Mouse (Mus musculus) heart, postnatal 10 days (tissue): Measurements from ENCODE around the gene Cxcr5. TPM values are rescaled to one million over a fixed set of nuclear protein-coding genes. Genes with fewer than 3 reads are reported as not detected.
A peak's percentile ranks its signal among the peaks of the same experiment; 100 is the strongest.

Source experiments
- DNase-seq, 2 experiments: peaks; one replicate each; pipeline ENCODE4 v3.0.0; 2021
- intact Hi-C: fragments of 180-260 bp; cut with DNase I; formaldehyde crosslinking; loops from one replicate; pipeline ENCODE4 v1.15.1; 2025
- total RNA-seq, 2 experiments: library from RNA; stranded (reverse); gene quantifications; 2 replicates each; pipeline ENCODE4 v1.2.3; 2021

Cxcr5 gene
- under 1 TPM; 0.24 to 0.27 TPM for total RNA-seq

GRCm38 (mm10) chr9:44561597-44561996 lies at the start of gene Cxcr5:
TSS of gene Cxcr5 (minus strand) at chr9:44561877.
- intact Hi-C loops, result no loop called here

GRCm38 (mm10) chr9:44610371-44610770 lies 48.7 kb upstream of the Cxcr5 start:
- intact Hi-C loops, result no loop called here

More at GRCm38 (mm10) chr9:44561597-44561996, at the start of gene Cxcr5:
- DNase-seq, result peak in 1 of 2 experiments; percentile 27

DNA sequence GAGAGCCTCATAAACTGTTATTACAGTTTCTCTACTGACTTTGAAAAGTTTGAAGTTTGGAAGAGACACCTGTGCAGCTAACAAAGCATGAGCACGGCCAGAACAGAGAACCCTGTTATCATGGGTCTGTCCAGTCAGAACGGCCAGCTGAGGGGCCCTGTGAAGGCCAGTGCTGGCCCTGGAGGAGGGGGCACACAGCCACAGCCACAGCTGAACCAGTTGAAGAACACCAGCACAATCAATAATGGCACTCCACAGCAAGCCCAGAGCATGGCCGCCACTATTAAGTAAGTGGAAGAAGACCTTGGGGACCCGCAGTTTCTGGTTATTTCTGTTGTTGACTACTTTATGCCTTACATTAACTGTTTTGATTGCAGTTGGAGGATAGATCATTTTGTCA lies 45.6 kb upstream of the Cxcr5 start:
- intact Hi-C loops, result loop anchor here (2.0 kb wide), 1 partner anchor 29 kb away; no protein-coding TSS in a partner anchor
- no peak for DNase-seq

More at GRCm38 (mm10) chr9:44610371-44610770, 48.7 kb upstream of the Cxcr5 start:
- DNase-seq, result no peak

DNA sequence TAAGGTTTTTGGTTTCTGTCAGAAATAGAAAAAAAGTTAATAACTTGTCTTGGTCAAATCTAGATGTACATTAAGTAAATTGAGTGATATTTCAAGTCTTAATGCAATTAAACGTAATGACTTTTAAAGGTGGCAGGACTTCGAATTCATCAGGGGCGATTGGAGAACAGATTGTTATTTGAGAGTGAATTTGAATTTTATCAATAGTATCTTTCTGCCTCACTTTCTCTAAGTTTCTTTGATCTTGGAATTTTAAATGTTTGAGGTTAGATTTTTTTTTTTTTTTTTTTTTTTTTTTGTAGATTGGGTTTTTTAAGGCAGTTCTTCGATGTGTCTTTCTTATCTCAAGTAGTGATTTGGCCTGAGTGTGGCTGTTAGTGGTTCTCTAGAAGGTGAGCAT lies 45.0 kb upstream of the Cxcr5 start:
- intact Hi-C loops, result loop anchor here (2.0 kb wide), 1 partner anchor 30 kb away; no protein-coding TSS in a partner anchor
- no peak for DNase-seq

DNA sequence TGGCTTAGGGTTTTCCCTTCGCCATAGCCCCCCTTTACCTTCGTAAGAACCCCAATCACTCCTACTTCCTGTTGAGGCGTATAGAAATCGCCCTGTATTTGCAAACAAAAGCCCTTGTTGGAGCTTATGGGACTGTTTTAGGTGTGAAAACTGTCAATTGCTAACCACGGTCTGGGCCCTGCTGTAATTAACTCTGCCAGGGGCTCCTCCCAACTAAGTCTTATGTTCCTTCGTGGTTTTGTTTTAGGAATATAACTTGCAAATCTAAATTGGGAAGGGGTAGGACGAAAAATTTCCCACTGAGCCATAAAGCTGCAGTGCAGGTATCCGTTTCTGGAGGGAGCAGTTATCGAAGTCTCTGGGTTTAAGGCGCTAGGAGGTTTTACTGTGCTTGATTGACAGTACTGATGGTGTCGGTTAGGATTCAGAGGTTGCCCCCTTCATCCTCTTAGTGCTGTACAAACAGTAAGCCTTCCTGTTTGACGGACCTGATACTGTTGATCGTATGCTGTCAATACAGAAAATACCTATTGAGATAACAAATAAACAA lies 44.0 kb upstream of the Cxcr5 start:
- intact Hi-C loops, result loop anchor here (2.0 kb wide), 2 partner anchors 31 to 95 kb away; no protein-coding TSS in a partner anchor
- DNase-seq, result no peak

- peak; percentile 80 to 85 for DNase-seq
- intact Hi-C loops, result loop anchor here (2.0 kb wide), 1 partner anchor 94 kb away; no protein-coding TSS in a partner anchor
These were observed 43.3 kb upstream of the Cxcr5 start, which contains the start of gene Ddx6 for GRCm38 (mm10) chr9:44604779-44605615. TSS of gene Ddx6 (plus strand) at chr9:44604892.

DNA sequence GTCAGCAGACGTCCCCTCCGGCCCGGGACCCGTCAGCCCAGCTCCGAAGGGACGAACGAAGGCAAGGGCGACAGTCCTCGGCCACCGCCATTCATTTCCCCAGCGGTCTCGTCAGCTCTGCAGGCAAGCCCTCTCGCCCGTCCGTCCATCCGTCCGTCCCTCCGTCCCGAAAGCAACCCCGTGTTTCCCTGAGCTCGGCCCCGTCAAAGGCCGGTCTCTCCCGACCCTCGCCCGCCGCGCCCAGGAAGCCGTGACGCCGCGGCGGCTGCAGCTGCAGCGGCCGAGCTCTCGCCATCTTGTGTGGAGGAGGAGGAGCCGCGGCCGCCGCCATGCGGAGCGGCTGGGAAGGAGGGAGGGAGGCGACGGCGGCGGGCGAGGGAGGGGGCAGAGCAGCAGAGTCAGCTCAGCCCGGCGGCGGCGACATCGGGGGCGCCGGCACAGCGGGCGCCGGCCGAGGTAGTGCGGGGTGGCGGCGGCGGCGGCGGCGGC lies 42.7 kb upstream of the Cxcr5 start:
- peak; percentile 85 to 87 for DNase-seq
- intact Hi-C loops, result loop anchor here (2.0 kb wide), 1 partner anchor 94 kb away; no protein-coding TSS in a partner anchor

DNA sequence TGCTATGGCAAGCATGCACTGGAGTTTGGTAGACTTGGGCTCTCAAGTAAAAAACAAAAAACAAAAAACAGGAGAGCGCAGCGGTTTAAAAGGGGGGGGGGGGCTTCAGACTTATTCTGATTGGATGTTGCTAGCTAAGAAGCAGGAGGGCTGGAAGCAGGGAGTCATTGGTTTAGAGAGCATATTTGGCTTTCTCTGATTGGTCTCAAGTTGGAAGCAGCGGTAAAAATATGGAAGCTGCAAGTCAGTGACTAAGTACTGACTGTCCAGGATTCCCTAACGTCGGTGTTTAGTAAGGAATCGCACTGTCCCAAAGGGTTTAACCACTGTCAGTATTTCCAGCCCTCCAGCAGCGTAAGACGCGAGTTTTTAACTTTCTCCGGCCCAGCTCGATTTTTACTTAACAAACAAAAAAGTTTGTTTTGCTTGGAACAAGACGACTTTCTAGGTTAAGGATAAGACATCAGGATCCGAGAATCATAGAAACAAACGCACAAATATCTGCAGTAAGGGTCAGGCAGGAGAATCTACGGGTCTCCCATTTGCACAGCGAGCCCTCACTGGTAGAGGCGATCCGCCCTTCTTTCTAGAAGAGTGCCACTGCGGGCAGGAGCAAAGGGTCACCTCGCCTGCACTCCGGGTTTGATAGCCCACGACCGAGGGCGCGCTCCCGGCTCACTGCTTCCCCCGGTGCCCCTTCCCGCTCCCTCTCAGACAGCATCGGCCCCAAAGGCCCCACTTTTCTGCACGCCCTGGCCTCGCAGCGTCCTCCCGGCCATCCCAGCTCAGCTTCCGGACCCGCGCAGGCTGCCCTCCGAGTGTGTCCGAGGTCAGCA lies 42.0 kb upstream of the Cxcr5 start:
- peak; percentile 74 to 77 for DNase-seq
- intact Hi-C loops, result loop anchor here (2.0 kb wide), 1 partner anchor 93 kb away; no protein-coding TSS in a partner anchor

- no peak for DNase-seq
- intact Hi-C loops, result no loop called here
These were observed 41.1 kb upstream of the Cxcr5 start for GRCm38 (mm10) chr9:44602766-44603165.

DNA sequence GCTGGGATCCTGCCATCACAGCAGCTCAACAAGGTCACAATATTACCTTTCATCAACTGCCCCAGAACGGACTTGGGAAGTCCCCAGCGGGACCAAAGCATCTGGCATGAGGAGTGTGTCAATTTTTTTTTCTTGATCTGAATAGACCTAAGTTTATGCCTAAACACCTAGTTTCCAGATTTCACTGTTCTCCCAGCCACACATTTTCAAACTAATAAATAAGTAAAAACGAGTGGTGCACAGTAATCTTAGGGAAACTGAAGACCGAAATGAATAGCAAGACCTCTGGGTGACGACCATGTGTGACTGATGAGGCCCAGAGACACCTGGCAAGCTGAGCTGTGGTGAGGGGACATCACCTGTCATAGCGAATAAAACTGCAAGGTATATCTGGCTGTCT lies 39.1 kb upstream of the Cxcr5 start:
- intact Hi-C loops, result no loop called here
- DNase-seq, result no peak

DNA sequence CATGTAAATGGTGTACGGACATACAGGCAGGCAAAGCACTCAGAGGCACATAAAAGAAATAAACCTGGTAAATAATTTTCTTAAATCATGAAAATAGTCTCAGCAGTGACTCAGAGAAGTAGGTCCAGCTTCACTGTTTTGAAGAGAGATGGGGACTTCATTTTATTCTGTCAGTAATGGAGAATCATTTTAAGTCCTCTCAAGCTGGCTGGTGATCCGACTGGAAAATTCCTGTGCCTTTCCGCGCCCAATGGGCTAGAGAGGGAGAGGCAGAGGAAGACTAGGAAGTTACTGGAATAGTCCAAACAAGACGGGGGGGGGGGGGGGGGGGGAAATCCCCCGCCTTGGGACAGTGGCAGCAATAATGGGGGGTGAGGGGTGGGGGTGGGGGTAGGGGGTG lies 37.9 kb upstream of the Cxcr5 start:
- no peak for DNase-seq
- intact Hi-C loops, result no loop called here

DNA sequence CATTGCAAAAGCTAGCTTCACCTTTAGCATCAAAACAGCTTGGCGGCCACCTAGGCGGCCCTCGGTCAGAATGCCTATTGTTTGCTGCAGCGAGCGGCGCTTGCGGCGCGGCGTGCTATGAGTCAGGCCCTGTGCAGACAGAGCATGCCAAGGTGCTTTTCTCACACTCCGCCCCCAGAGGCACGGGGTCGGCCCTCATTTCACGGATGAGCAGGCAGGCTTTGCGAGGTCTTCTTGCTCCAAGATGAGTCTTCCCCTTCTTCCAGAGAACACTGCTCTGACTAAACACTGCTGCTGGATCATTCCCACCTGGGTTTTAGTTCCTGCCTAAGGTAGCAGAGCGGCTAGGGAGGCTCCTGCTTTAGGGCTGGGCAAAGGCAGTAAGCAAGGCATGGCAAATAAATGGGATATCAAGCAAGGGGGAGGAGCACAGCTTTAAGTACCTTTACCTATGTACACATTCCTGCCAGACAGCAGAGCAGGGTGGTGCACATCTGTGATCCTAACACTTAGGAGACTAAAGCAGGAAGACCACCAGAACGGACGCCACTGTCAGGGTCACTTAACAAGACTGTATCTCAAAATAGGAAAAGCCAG lies 37.3 kb upstream of the Cxcr5 start:
- intact Hi-C loops, result no loop called here

DNA sequence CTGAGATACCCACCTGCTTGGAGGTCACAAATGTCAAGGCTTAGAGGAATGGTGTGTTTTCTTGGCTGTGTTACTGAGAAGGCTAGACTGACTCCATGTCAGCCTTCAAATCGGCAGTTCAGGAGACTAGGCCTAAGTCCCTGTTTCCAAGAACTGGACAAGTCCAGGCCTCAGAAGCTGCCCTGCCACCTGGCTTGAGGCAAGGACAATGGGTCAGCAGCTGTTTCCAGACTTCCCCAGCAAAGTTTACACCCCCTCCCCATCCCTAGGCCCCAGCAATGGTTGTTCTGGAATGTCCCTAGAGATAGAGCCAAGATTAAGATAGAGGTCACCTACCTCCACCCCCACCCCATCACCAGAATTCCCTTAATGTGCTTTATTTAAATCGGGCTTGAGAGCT lies 36.1 kb upstream of the Cxcr5 start:
- intact Hi-C loops, result no loop called here
- no peak for DNase-seq

More for the DNA sequence above, 37.3 kb upstream of the Cxcr5 start:
- DNase-seq, result peak; percentile 27 to 38

DNA sequence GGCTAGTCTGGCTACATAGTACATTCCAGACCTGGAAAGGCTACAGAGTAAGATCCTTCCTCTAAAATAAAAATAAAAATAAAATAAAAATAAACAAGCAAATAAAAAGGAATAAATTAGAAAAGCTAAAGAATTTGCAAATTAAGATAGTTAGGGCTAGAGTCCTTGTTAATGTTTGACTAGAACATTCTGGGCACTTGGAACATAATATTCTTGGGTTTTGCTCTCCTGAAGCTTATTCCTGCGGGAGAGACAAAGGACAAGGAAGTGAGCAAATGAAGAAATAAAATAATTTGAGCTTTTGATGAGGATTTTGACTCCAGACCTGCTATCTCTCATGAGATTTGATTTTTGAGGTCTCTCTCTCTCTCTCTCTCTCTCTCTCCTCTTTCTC lies 33.9 kb upstream of the Cxcr5 start:
- no peak for DNase-seq
- intact Hi-C loops, result no loop called here

DNA sequence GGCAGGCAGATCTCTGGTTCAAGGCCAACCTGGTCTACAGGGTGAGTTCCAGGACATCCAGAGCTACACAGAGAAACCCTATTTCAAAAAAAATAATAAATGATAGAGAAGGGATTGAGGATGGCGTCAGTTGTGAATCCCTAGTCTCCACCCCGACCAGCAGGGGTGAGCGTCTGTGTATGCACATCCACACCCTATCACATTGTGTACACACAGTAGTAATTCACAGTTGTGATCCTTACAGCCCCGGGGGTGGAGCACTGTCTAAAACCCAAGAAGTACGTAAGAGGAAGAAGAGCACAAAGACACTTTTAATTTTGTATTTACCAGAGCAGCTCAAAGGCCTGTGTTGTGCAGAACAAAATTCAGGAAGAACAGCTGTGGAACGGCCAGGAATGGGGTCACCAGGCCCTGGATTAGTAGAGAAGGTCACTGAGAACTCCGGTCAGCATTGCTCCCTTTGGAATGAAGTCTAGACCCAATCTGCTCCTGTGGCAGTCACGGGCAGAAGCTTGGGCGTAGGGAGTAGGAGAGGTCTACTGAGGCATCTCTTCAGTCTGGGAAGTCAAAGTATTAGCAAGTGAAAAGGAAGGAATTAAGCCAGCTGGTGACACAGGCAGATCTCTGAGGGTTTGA lies 33.3 kb upstream of the Cxcr5 start:
- DNase-seq, result no peak

DNA sequence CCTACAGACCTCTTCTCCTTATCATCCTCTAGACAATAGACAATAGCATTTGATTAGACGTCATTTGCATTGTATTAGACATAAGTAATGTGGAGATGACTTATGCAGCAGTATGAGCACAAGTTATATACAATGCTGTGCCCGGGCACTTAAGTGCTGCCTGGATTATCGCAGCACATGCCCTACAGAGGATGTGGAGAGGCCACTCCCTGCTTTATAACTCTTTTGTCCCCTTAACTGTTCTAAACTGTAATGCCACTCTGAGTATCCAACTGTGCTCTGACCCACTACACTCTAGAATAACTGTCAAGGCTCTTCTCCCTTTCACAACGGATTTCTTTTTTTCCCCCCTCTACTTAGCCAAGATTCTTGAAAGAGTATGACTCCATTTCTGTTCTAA lies 32.2 kb upstream of the Cxcr5 start:
- intact Hi-C loops, result no loop called here
- DNase-seq, result no peak

More for the DNA sequence above, 33.3 kb upstream of the Cxcr5 start:
- intact Hi-C loops, result no loop called here

GRCm38 (mm10) chr9:44593221-44593620 lies 31.5 kb upstream of the Cxcr5 start:
- intact Hi-C loops, result no loop called here
- DNase-seq, result no peak

- no peak for DNase-seq
- intact Hi-C loops, result no loop called here
These were observed 30.0 kb upstream of the Cxcr5 start for GRCm38 (mm10) chr9:44591595-44592188.

GRCm38 (mm10) chr9:44590969-44591368 lies 29.3 kb upstream of the Cxcr5 start:
- intact Hi-C loops, result no loop called here

More at GRCm38 (mm10) chr9:44590969-44591368, 29.3 kb upstream of the Cxcr5 start:
- no peak for DNase-seq
